Mouse (Mus musculus) intestine, postnatal 0 days (tissue): Measurements from ENCODE around the gene Vps13a. TPM values are rescaled to one million over a fixed set of nuclear protein-coding genes. Genes with fewer than 3 reads are reported as not detected.

Experiments used
- ATAC-seq: fragments of 200-750 bp; cut with Nextera tagmentation; 2 replicates; pipeline ENCODE4 v1.8.0; 2017; ENCODE audit warnings: mild to moderate bottlenecking, moderate TSS enrichment, moderate library complexity
- H3K27ac ChIP-seq: fragments of 300-500 bp; sonication (generic); 2 replicates; pipeline ENCODE4 v1.5.1; 2014; ENCODE audit warnings: mild to moderate bottlenecking, low read depth, low read length, moderate library complexity
- H3K27me3 ChIP-seq: fragments of 300-500 bp; sonication (generic); replicated peaks from 2 replicates; pipeline ENCODE4 v1.6.1; 2014; ENCODE audit warnings: low read length, mixed read lengths; ENCODE audit not compliant: control insufficient read depth, insufficient read depth
- H3K36me3 ChIP-seq: fragments of 300-500 bp; sonication (generic); 2 replicates; pipeline ENCODE4 v1.6.1; 2014; ENCODE audit warnings: mild to moderate bottlenecking, moderate library complexity; ENCODE audit not compliant: control insufficient read depth, insufficient read depth
- H3K4me1 ChIP-seq: fragments of 300-500 bp; sonication (generic); replicated peaks from 2 replicates; pipeline ENCODE4 v1.6.1; 2014; ENCODE audit warnings: antibody characterized with exemption, low read length, mixed read lengths; ENCODE audit not compliant: control insufficient read depth, insufficient read depth
- H3K4me2 ChIP-seq: fragments of 300-500 bp; sonication (generic); replicated peaks from 2 replicates; pipeline ENCODE4 v1.6.1; 2014; ENCODE audit warnings: low read depth, mild to moderate bottlenecking, moderate library complexity
- H3K4me3 ChIP-seq: fragments of 300-500 bp; sonication (generic); 2 replicates; pipeline ENCODE4 v1.5.1; 2014; ENCODE audit warnings: low read depth, low read length
- H3K9ac ChIP-seq: fragments of 300-500 bp; sonication (generic); 2 replicates; pipeline ENCODE4 v1.6.1; 2014; ENCODE audit warnings: mild to moderate bottlenecking, low read depth, low read length
- H3K9me3 ChIP-seq: fragments of 300-500 bp; sonication (generic); 2 replicates; pipeline ENCODE4 v1.6.1; 2016; ENCODE audit warnings: mixed run types; ENCODE audit not compliant: control insufficient read depth
- CTCF ChIP-seq: sonication (generic); IDR thresholded peaks from 2 replicates; pipeline ENCODE4 v1.5.1; 2016; ENCODE audit warnings: low read depth, mild to moderate bottlenecking, control low read depth, antibody characterized with exemption, moderate library complexity
- WGBS: fragments of 180-500 bp; shearing (Covaris S2); extraction: QIAGEN DNeasy Blood & Tissue Kit; methylation state at CpG from one replicate; pipeline ENCODE4 v1.1.7; 2014; 5-methylcytosine and 5-hydroxymethylcytosine counted together
- polyA plus RNA-seq: library from polyadenylated mRNA; unstranded; fragments of >200 nt; fragmentation: Nextera tagmentation; extraction: Ambion mirVana; gene quantifications from 2 replicates; pipeline ENCODE4 v1.2.1, GENCODE M21; 2015

The Vps13a gene
- polyA plus RNA-seq, 1 experiment from 2014 or later, result 6.3 TPM

DNA sequence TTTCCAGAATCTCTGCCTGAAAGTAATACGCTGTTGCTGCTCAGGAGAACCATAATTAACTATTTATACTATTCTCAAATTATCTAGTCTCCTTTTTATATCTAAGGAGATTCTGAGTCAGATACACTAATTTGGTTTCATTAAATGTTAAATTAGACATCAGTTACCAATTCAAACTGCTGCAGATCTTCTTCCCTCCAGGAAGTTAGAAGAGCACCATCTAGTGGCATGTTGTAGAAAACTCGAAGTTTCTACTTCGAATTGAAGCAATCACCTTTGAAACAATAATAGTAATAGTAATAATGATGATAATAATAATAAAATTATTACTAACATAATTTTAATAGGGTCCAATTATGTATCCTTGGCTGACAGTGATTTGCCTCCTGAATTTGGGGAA, 4.1 kb upstream of the Vps13a start:
- WGBS, result 26% methylated on average over 3 of the region's 3 CpGs
- no peak for ATAC-seq
- TF ChIP-seq CTCF, result peak; percentile 73

DNA sequence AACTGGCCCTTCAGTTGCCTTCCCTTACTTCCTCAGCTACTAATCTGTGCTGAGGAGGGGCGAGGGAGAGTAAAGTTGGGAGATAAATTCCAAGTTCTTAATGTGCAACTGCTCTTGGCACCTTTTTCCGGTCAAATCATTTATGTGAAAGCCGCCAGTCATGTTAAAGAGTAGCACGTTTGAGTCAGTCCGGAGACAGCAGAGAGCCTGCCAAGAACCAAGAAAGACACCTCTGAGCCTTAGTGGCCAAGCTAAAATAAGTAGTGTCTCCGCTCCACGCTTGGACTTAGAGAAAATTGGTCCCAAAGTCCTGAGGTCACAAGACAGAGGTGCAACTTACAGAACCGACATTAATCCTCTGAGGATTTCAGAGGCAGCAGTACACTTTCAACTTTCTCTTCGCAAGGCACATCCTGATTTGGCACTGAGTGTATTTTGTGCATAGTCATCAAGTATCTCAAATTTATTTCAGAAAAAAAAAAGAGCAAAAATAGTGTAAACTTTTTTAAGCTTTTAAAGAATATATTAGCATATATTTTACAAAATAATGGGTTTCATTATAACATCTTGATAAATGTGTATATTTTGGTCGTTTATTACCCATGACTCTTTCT, 780 bp upstream of the Vps13a start:
- WGBS, result 12% methylated on average over 10 of the region's 10 CpGs
- TF ChIP-seq CTCF, result no peak
- no peak for ATAC-seq

More for the DNA sequence above, 4.1 kb upstream of the Vps13a start:
- Histone ChIP-seq H3K4me1 (no peaks in the 10 kb centered on the region), H3K9me3 (no peaks in the 10 kb centered on the region), H3K27ac (no peak overlapping the region), H3K36me3 (no peaks in the 10 kb centered on the region), H3K4me3 (no peak overlapping the region), H3K27me3 (peaks cover 11% of the 10 kb centered on the region; the same call in 1 of the 2 replicates), H3K9ac (no peak overlapping the region), H3K4me2 (no peak overlapping the region)

DNA sequence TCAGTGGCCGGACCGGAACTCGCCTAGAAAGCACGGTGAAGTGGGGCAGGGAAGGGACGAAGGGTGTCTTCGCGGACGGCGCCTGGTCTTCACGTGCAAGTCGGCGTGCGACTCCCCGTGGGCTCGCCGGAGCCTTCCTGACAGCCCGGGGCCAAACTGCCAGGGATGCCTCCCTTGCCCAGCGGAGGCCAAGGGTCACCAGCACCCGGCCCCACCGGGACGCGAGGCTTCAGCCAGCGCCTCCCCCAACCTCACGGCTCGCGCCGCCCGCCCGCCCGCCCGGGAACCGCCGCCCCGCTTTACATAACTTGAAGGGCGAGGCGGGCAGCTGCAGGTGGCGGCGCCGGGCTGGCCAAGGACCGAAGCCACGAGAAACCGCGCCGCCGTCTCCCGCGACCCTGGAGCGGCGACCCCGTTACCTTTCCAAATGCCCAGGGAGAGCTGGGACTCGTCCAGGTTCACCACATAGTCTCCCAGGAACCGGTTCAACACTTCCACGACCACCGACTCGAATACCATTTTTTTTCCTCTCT, 416 bp downstream of the Vps13a start:
- Histone ChIP-seq H3K4me3 (peak overlapping the region; percentile 75), H3K27ac (peak overlapping the region; percentile 57), H3K27me3 (peaks cover 11% of the 10 kb centered on the region; the same call in 1 of the 2 replicates), H3K4me2 (peak overlapping the region; percentile 98), H3K4me1 (no peaks in the 10 kb centered on the region), H3K36me3 (no peaks in the 10 kb centered on the region), H3K9me3 (no peaks in the 10 kb centered on the region), H3K9ac (peak overlapping the region; percentile 48)
- peak; percentile 73 for ATAC-seq
- under 1% methylated on average over 54 of the region's 55 CpGs for WGBS
- TF ChIP-seq CTCF, result no peak

More for the DNA sequence above, 780 bp upstream of the Vps13a start:
- Histone ChIP-seq H3K27me3 (peaks cover 11% of the 10 kb centered on the region; the same call in 1 of the 2 replicates), H3K4me3 (peak overlapping the region; percentile 75), H3K4me2 (peak overlapping the region; percentile 98), H3K4me1 (no peaks in the 10 kb centered on the region), H3K36me3 (no peaks in the 10 kb centered on the region), H3K9me3 (no peaks in the 10 kb centered on the region), H3K9ac (peak overlapping the region; percentile 45), H3K27ac (no peak overlapping the region)

DNA sequence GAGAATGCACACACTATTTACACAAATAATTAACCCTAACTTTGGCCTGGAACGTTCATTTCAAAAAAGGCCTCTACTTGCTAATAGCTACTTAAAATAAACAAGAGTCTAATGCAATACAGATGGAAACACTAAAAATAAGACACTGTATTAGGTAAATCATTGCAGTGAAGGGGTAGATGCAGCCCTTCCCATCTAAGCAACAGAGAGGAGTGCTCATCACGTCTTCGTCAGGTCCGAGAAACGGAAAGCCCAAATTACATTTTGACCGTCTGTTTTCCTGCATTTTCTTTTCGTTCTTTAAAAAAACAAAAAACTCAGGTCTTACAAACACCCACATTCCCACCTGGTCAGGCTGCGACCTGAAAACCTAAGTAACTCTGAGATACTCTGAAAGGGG, 947 bp downstream of the Vps13a start:
- Histone ChIP-seq H3K27me3 (peaks cover 11% of the 10 kb centered on the region; the same call in 1 of the 2 replicates), H3K9me3 (no peaks in the 10 kb centered on the region), H3K4me3 (peak overlapping the region; percentile 75), H3K27ac (no peak overlapping the region), H3K4me1 (no peaks in the 10 kb centered on the region), H3K9ac (peak overlapping the region; percentile 48), H3K4me2 (peak overlapping the region; percentile 98), H3K36me3 (no peaks in the 10 kb centered on the region)
- ATAC-seq, result no peak
- 23% methylated on average over 8 of the region's 8 CpGs for WGBS
- no peak for TF ChIP-seq CTCF

DNA sequence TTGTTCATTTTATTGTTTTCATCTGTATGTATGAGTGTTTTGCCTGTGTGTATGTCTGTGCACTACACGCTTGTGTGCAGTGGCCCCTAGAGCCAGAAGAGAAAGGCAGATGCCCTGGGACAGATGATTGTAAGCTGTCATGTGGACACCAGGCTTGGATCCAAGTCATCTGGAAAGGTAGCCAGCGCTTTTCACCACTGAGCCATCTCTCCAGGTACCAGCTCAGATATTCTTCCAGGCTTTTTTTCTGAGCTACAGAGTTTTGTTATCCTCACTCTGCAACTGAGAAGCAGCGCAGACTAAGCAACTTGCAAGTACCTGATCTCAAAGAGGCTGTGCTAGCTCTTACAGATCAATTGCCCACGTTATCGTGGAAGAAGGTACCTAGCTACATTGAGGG, 1.5 kb downstream of the Vps13a start:
- Histone ChIP-seq H3K4me3 (no peak overlapping the region), H3K27me3 (peaks cover 11% of the 10 kb centered on the region; the same call in 1 of the 2 replicates), H3K9ac (no peak overlapping the region), H3K36me3 (no peaks in the 10 kb centered on the region), H3K9me3 (no peaks in the 10 kb centered on the region), H3K4me1 (no peaks in the 10 kb centered on the region), H3K4me2 (no peak overlapping the region), H3K27ac (no peak overlapping the region)
- no peak for TF ChIP-seq CTCF
- WGBS, result 68% methylated on average over 5 of the region's 5 CpGs
- no peak for ATAC-seq

DNA sequence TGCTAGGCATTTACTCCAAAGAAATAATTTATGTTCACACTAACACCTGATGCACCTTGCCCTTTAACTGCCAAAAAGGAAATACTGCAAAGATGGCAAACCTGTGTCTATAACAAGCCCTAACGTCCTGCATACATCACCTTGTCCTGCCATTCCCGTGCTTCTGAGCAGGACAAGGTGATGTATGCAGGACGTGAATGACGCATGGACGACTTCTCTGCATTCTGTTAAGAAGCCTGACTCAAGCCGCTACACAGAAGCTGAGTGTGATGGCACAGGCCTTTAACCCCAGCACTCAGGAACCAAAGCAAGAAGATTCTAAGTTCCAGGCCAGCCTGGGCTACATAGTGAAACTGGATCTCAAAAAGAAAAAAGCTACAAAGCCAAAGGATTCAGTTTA, 2.2 kb downstream of the Vps13a start:
- Histone ChIP-seq H3K36me3 (no peaks in the 10 kb centered on the region), H3K4me3 (no peak overlapping the region), H3K27me3 (peaks cover 11% of the 10 kb centered on the region; the same call in 1 of the 2 replicates), H3K4me2 (peak overlapping the region; percentile 38), H3K9me3 (no peaks in the 10 kb centered on the region), H3K4me1 (no peaks in the 10 kb centered on the region), H3K27ac (no peak overlapping the region), H3K9ac (no peak overlapping the region)
- no peak for ATAC-seq
- TF ChIP-seq CTCF, result no peak
- WGBS, result 64% methylated on average over 6 of the region's 6 CpGs
